Mouse (Mus musculus) NIH3T3 (cell line): ENCODE measurements around the gene Insl6.

Experiments used
- DNase-seq: peaks from one replicate; pipeline ENCODE4 v3.0.0-alpha.2; 2012; ENCODE audit warnings: low read depth

Gene Insl6

DNA sequence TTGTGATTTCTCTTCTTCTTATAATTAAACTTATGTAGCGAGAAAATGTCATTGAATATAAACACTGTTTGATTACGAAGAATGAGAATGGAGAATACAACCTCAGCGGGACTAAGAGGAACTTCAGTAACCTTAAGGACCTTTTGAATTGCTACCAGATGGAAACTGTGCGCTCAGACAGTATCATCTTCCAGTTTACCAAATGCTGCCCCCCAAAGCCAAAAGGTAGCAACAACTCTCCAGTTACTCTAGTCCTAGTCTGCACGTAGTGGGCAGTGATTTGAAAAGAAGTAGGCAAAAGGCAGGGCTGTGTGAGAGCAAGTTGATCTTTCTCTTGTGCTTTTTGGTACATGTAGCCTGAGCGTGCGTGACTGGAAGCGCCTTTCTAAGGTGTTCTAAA lies 37.3 kb downstream of the Insl6 start:
- DNase-seq, result no peak

DNA sequence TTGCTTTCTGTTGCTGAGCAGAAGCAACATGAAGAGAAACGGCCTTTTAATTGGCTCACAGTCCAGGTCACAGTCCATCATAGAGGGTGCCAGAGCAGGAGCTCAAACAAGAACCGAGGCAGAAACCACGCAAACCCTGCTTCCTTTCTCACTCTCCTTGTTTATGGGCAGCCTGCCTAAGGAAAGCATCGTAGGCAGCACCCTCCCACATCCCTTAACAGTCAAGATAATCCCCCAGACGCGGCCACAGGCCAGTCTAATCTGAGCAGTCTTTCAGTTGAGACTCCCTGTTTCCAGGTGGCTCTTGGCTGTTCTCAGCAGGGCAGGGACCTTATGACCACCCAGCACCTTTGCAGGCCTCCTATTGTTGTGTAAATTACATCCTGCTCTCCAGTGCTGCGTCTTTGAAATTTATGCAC lies 39.7 kb downstream of the Insl6 start:
- no peak for DNase-seq

DNA sequence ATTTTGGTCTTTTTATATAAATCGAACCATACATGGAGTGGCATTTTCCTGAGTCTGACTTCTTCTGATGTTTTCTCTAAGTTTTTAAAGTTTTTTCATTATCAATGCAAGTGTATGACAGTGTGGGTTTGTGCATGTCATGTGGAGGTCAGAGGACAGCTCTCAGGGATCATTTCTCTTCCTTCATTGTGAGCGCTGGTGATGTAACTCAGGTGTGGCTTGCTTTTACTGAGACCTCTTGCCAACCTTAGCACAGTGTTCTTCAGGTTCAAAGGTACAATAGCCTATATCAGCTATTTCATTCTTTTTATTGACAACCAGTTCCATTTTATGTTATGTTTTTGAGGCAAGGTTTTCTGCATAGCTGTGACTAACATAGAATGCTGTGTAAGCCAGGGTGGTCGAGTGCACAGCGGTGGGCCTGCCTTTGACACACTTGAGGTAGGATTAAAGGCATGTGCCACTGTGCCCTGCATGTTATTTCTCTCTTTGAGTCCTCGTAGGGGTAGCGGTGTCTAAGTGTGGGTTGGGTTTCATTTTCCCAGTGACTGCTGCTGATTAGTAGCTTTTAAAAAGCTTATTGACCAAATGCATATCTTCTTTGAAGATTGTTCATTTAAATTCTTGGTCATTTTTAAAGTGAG lies 46.1 kb downstream of the Insl6 start:
- no peak for DNase-seq

DNA sequence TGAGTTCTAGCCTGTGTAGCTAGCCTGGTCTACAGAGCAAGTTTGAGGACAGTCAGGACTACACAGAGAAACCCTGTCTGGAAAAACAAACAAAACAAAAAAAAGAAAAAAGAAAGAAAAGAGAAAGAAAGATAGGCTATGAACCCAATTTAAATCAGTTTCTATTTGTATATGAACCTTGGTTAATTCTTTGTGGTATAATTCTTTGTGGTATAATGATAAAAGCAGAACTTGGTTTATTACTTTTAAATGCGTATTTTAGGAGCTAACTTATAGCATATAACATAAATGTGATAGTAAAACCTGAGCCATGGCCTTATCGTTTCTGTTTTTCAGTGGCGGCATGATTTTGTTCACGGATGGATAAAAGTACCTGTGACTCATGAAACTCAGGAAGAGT lies 48.7 kb downstream of the Insl6 start:
- DNase-seq, result no peak

DNA sequence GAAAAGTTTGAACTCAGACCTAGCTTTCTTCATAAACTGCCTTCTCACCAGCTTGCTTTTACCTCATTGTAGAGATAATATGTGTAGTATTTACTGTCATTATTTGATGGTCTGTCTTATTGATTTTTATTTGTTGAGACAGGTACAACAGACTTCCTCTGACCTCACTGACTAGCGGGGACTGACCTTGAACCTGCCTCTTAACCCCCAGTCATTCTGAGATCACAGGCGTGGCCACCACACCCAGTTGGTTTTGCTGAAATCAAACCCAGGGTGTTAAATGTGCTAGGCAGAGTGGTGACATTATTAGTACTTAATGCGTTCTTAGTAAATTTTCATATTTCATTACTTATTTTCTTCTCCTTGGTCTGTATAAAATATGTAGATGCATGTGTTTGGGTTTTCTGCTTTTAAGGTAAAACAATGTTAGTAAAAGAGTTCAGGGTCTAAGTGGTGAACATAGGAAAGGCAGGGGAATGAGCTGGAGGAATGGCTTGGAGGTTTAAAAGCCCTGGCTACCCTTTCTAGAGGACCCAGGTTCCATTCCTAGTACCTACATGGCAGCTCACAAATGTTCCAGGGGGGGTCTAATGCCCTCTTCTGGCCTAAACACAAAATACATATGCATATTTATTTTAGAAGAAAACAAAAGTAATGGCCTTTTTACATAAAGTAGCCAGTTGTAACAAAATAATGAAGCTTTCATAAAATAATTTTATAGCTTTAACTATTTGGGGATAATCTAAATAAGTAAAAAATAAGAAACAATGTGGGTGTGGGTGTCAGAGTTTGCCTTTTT lies 52.9 kb downstream of the Insl6 start:
- DNase-seq, result no peak
